Mouse (Mus musculus): ENCODE measurements around the gene Rnf212b.

DNA sequence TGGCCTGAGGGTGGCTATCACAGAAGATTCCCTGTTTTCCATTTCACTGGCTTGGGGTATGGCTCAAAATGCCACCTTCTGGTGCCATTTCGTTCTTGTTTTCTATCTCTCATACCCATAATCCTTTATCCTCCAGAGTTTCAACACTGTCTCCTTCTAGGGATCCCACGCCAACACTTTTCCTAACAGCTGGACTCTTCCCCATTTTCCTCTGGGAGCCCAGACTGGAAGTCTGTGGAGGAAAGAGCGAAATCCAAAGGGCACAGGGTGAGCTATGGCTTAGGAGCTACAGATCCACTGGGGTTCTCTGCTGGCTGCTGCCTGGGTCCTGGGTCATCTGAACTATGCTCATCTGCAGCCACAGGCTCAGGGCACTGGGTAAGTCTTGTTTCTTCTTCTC, 60.2 kb downstream of the Rnf212b start:
- TF ChIP-seq CTCF (IDR thresholded peaks at IDR 0.05; ENCODE audit: control insufficient read depth, insufficient read depth, insufficient replicate concordance, low read depth, low read length) = no peak
- no peak for TF ChIP-seq POLR2A (IDR thresholded peaks at IDR 0.05; ENCODE audit: control insufficient read depth, low read depth, low read length)
